Mouse (Mus musculus) embryonic facial prominence, embryonic 15.5 days (tissue): ENCODE measurements around the gene Skint3. TPM values are rescaled to one million over a fixed set of nuclear protein-coding genes. Genes with fewer than 3 reads are reported as not detected.

ENCODE experiments used
- polyA plus RNA-seq: library from polyadenylated mRNA; unstranded; fragments of >200 nt; fragmentation: Nextera tagmentation; extraction: Ambion mirVana; gene quantifications from 2 replicates; pipeline ENCODE4 v1.2.1, GENCODE M21; 2015

Skint3 gene
- polyA plus RNA-seq, 1 experiment from 2014 or later = not detected

Other genes with a start within 250 kb of the Skint3 start
- 0.16 and 0.21 TPM in 2 replicates for gene Skint1, start 226.0 kb upstream of the Skint3 start, polyA plus RNA-seq
- 0.09 and 0.12 TPM in 2 replicates for gene Skint4, start 160.2 kb upstream of the Skint3 start, polyA plus RNA-seq
- gene Skint9, start 201.7 kb downstream of the Skint3 start, polyA plus RNA-seq = not detected in 2 replicates